Mouse (Mus musculus) CD8-positive naive resting alpha-beta T cell, adult 2 months (primary cell): ENCODE data around the gene Tnr.
A peak's percentile ranks its signal among the peaks of the same experiment; 100 is the strongest.

ENCODE experiments used
- DNase-seq, 2 experiments: peaks; one replicate each; pipeline ENCODE4 v3.0.0; 2022; ENCODE audit warnings: low read depth in 2 of 2, low spot score in 2 of 2

Tnr gene

GRCm38 (mm10) chr1:159861782-159862474, 338.4 kb downstream of the Tnr start:
- DNase-seq: no peak

- no peak for DNase-seq
Measured at GRCm38 (mm10) chr1:159865696-159866095, 342.1 kb downstream of the Tnr start.

- no peak for DNase-seq
Measured at GRCm38 (mm10) chr1:159869619-159870441, 346.3 kb downstream of the Tnr start.

GRCm38 (mm10) chr1:159872866-159873265, 349.3 kb downstream of the Tnr start:
- no peak for DNase-seq

GRCm38 (mm10) chr1:159878681-159879080, 355.1 kb downstream of the Tnr start:
- DNase-seq: no peak

GRCm38 (mm10) chr1:159879866-159880265, 356.3 kb downstream of the Tnr start:
- DNase-seq: no peak

- no peak for DNase-seq
Measured at GRCm38 (mm10) chr1:159885476-159885875, 361.9 kb downstream of the Tnr start.

GRCm38 (mm10) chr1:159888611-159889010, 365.0 kb downstream of the Tnr start:
- no peak for DNase-seq

- DNase-seq: no peak
Measured at GRCm38 (mm10) chr1:159889012-159889765, 365.6 kb downstream of the Tnr start.

- DNase-seq: no peak
Measured at GRCm38 (mm10) chr1:159890524-159890923, 367.0 kb downstream of the Tnr start.

- DNase-seq: no peak
Measured at GRCm38 (mm10) chr1:159895094-159895493, 371.5 kb downstream of the Tnr start.

- no peak for DNase-seq
Measured at GRCm38 (mm10) chr1:159899991-159900390, 376.4 kb downstream of the Tnr start.

GRCm38 (mm10) chr1:159900639-159901038, 377.1 kb downstream of the Tnr start:
- DNase-seq: no peak

- no peak for DNase-seq
Measured at GRCm38 (mm10) chr1:159901366-159902119, 378.0 kb downstream of the Tnr start.

- no peak for DNase-seq
Measured at GRCm38 (mm10) chr1:159902120-159902497, 378.5 kb downstream of the Tnr start.

- DNase-seq: peak; percentile 68 to 82
Measured at GRCm38 (mm10) chr1:159911006-159911405, 387.4 kb downstream of the Tnr start.

GRCm38 (mm10) chr1:159914726-159915125, 391.2 kb downstream of the Tnr start:
- no peak for DNase-seq

- no peak for DNase-seq
Measured at GRCm38 (mm10) chr1:159920571-159920970, 397.0 kb downstream of the Tnr start.

GRCm38 (mm10) chr1:159923010-159923409, 399.4 kb downstream of the Tnr start:
- no peak for DNase-seq

- no peak for DNase-seq
Measured at GRCm38 (mm10) chr1:159924105-159924504, 400.5 kb downstream of the Tnr start.

- no peak for DNase-seq
Measured at GRCm38 (mm10) chr1:159924684-159925083, 401.1 kb downstream of the Tnr start.
